Mouse (Mus musculus) testis, adult 2 months (tissue): ENCODE results near the gene Gng7. TPM values are rescaled to one million over a fixed set of nuclear protein-coding genes. Genes with fewer than 3 reads are reported as not detected.

Source experiments
- H3K27ac ChIP-seq: fragments of 200-500 bp; 2 replicates; pipeline ENCODE4 v1.5.1; 2012; ENCODE audit warnings: low read depth, low read length; ENCODE audit not compliant: control insufficient read depth, insufficient read depth
- H3K27me3 ChIP-seq: fragments of 200-500 bp; 2 replicates; pipeline ENCODE4 v1.6.1; 2012; ENCODE audit warnings: mild to moderate bottlenecking, low read length, moderate library complexity; ENCODE audit not compliant: control insufficient read depth, insufficient read depth
- H3K36me3 ChIP-seq: fragments of 200-500 bp; 2 replicates; pipeline ENCODE4 v1.6.1; 2012; ENCODE audit warnings: mild to moderate bottlenecking, low read length; ENCODE audit not compliant: control insufficient read depth, insufficient read depth
- H3K4me1 ChIP-seq: fragments of 200-500 bp; 2 replicates; pipeline ENCODE4 v1.6.1; 2012; ENCODE audit warnings: low read length; ENCODE audit not compliant: control insufficient read depth, insufficient read depth
- H3K4me3 ChIP-seq: fragments of 200-500 bp; 2 replicates; pipeline ENCODE4 v1.5.1; 2012; ENCODE audit warnings: low read depth, mild to moderate bottlenecking, low read length, moderate library complexity, mixed read lengths; ENCODE audit not compliant: control insufficient read depth
- CTCF ChIP-seq: fragments of 200-500 bp; IDR thresholded peaks from 2 replicates; pipeline ENCODE4 v1.5.1; 2012; ENCODE audit warnings: low read depth, mild to moderate bottlenecking, inconsistent platforms, low read length, moderate library complexity; ENCODE audit not compliant: control insufficient read depth, insufficient read depth, insufficient replicate concordance
- POLR2A ChIP-seq: fragments of 200-500 bp; IDR thresholded peaks from 2 replicates; pipeline ENCODE4 v1.6.1; 2012; ENCODE audit warnings: low read depth, mild to moderate bottlenecking, inconsistent platforms, low read length, moderate library complexity; ENCODE audit not compliant: control insufficient read depth
- polyA plus RNA-seq: library from polyadenylated mRNA; depleted of rRNA; stranded (reverse); fragments of >200 nt; gene quantifications from 2 replicates; pipeline ENCODE4 v1.2.3, GENCODE M21; 2012

Gene Gng7
- polyA plus RNA-seq, 1 experiment = 1.0 TPM

- peak overlapping the region; percentile 71; the same call in 1 of the 2 replicates for H3K27ac ChIP-seq
- H3K27me3 ChIP-seq = no peaks in the 10 kb centered on the region
- H3K36me3 ChIP-seq = no peaks in the 10 kb centered on the region
- TF ChIP-seq POLR2A (no peak; the same call in 1 of the 2 replicates), CTCF (peak; percentile 73)
- peak overlapping the region; percentile 66 for H3K4me3 ChIP-seq
- peaks cover 43% of the 10 kb centered on the region for H3K4me1 ChIP-seq
Observed at GRCm38 (mm10) chr10:80928586-80929298, 86.0 kb downstream of the Gng7 start.

DNA sequence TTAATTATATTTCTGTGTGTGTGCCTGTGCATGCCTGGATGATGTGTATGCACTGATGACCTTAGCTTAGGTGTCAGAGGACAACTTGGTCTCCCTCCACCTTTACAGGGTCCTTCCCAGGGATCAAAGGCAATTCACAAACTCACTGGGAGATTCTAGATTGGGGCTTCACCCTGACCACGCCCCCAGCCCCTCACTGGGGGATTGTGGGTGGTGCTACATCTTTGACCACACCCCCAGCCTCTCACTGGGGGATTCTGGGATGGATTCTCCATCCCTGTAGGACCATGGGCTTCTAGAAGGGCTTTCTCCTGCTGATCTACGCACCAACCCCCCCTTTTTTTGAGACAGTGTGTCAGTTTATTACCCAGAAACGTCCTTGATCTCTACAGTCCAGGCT lies 89.3 kb downstream of the Gng7 start:
- no peak overlapping the region for H3K4me3 ChIP-seq
- no peaks in the 10 kb centered on the region; the same call in 1 of the 2 replicates for H3K27me3 ChIP-seq
- TF ChIP-seq POLR2A (no peak), CTCF (no peak)
- no peak overlapping the region for H3K27ac ChIP-seq
- no peaks in the 10 kb centered on the region for H3K36me3 ChIP-seq
- H3K4me1 ChIP-seq = peaks cover 24% of the 10 kb centered on the region

GRCm38 (mm10) chr10:80921923-80922322 lies 92.8 kb downstream of the Gng7 start:
- TF ChIP-seq POLR2A = no peak
- no peak for TF ChIP-seq CTCF
- Histone ChIP-seq H3K27me3 (no peaks in the 10 kb centered on the region; the same call in 1 of the 2 replicates), H3K4me3 (no peak overlapping the region; the same call in 1 of the 2 replicates), H3K36me3 (no peaks in the 10 kb centered on the region), H3K27ac (no peak overlapping the region), H3K4me1 (peaks cover 13% of the 10 kb centered on the region)

DNA sequence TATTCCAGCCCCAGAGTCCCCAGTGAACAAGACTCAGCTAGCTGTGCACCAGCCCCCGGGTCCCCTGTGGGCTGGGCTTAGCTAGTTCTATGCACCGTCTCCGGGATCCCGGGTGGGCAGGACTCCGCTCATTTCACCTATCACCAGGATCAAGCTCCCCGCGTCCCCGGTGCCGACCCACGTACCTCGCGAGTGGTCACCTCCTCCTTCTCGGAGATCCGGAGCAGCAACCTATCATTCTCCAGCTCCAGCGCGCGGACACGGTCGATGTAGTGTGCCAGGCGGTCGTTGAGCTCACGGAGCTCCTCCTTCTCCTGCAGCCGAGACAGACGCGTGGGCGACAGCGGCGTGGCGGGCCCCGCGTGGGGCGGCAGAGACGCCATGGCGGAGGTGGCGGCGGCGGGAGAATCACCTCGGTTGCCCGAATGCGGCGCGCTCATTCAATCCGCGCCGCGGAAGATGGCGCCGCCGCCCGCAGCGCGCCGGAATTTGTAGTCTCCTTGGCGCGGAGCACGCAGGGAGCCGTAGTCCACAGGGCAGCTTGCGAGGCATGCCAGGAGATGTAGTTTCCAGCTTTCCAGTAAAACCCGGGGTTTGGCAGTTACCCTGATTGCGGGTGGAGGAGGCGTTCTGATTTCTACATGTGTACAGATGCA lies 96.8 kb downstream of the Gng7 start, which contains the start of gene Lmnb2:
Gene Lmnb2, minus strand, starts transcription at position 467 of the 656 bp plus-strand sequence.
- TF ChIP-seq CTCF = no peak
- TF ChIP-seq POLR2A = peak; percentile 26
- Histone ChIP-seq H3K4me3 (peak within 1 kb of the TSS; percentile 88), H3K27me3 (no peaks in the 10 kb centered on the region; the same call in 1 of the 2 replicates), H3K27ac (no peak within 1 kb of the TSS), H3K4me1 (peaks cover 10% of the 10 kb centered on the region), H3K36me3 (no peaks in the 10 kb centered on the region)

- peaks cover 10% of the 10 kb centered on the region for H3K4me1 ChIP-seq
- TF ChIP-seq CTCF = no peak
- no peak for TF ChIP-seq POLR2A
- no peaks in the 10 kb centered on the region; the same call in 1 of the 2 replicates for H3K27me3 ChIP-seq
- H3K27ac ChIP-seq = no peak overlapping the region
- peak overlapping the region; percentile 88 for H3K4me3 ChIP-seq
- H3K36me3 ChIP-seq = no peaks in the 10 kb centered on the region
Observed at GRCm38 (mm10) chr10:80917336-80917778, 97.4 kb downstream of the Gng7 start.

GRCm38 (mm10) chr10:80915736-80916135 lies 99.0 kb downstream of the Gng7 start:
- TF ChIP-seq CTCF = no peak
- TF ChIP-seq POLR2A = no peak
- Histone ChIP-seq H3K27ac (no peak overlapping the region), H3K36me3 (no peaks in the 10 kb centered on the region), H3K27me3 (no peaks in the 10 kb centered on the region), H3K4me1 (peaks cover 4% of the 10 kb centered on the region), H3K4me3 (no peak overlapping the region)

DNA sequence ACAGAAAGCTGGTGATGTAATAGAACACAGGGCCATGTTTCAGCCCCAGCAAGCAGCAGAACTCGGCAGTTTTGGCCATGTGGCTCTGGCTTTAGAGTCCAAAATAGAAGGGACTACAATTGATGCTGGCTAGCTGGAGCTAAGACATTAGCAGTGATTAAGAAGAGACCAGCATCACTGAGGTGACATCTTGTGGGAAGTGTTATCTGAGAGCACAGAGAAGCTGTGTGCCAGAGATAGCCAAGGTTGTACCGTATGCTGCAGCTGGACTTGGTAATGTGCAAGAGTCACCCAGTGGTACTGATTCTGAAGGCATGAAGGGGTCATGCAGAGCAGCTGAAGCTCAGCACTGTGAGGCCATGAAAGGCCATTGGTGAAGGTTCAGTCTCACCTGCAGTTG lies 99.5 kb downstream of the Gng7 start:
- Histone ChIP-seq H3K4me3 (no peak overlapping the region), H3K36me3 (no peaks in the 10 kb centered on the region)

More for the DNA sequence above, 99.5 kb downstream of the Gng7 start:
- H3K27me3 ChIP-seq = no peaks in the 10 kb centered on the region
- H3K27ac ChIP-seq = no peak overlapping the region
- peaks cover 4% of the 10 kb centered on the region for H3K4me1 ChIP-seq
- no peak for TF ChIP-seq CTCF
- no peak for TF ChIP-seq POLR2A
